Mouse (Mus musculus) midbrain, postnatal 0 days (tissue): ENCODE results near the gene Tspo2. TPM values are rescaled to one million over a fixed set of nuclear protein-coding genes. Genes with fewer than 3 reads are reported as not detected.

Experiments used
- ATAC-seq: fragments of 200-750 bp; cut with Nextera tagmentation; 2 replicates; pipeline ENCODE4 v1.8.0; 2017; ENCODE audit warnings: moderate number of reproducible peaks, mild to moderate bottlenecking, moderate TSS enrichment, moderate library complexity; ENCODE audit not compliant: low FRiP score
- DNase-seq: peaks from one replicate; pipeline ENCODE4 v3.0.0-alpha.2; 2015; ENCODE audit warnings: low spot score
- H3K27ac ChIP-seq: fragments of 300-500 bp; sonication (generic); 2 replicates; pipeline ENCODE4 v1.5.1; 2014; ENCODE audit warnings: low read depth, mild to moderate bottlenecking, low read length, mixed read lengths
- H3K27me3 ChIP-seq: fragments of 300-500 bp; sonication (generic); 2 replicates; pipeline ENCODE4 v1.6.1; 2014; ENCODE audit warnings: low read length, control low read depth, mixed read lengths; ENCODE audit not compliant: insufficient read depth
- H3K36me3 ChIP-seq: fragments of 300-500 bp; sonication (generic); 2 replicates; pipeline ENCODE4 v1.6.1; 2014; ENCODE audit warnings: low read length, control low read depth, mixed read lengths; ENCODE audit not compliant: insufficient read depth
- H3K4me1 ChIP-seq: fragments of 300-500 bp; sonication (generic); 2 replicates; pipeline ENCODE4 v1.6.1; 2014; ENCODE audit warnings: mild to moderate bottlenecking, control low read depth, antibody characterized with exemption, low read length, mixed read lengths; ENCODE audit not compliant: insufficient read depth
- H3K4me2 ChIP-seq: fragments of 300-500 bp; sonication (generic); 2 replicates; pipeline ENCODE4 v1.6.1; 2014; ENCODE audit warnings: low read depth, mild to moderate bottlenecking, low read length, mixed read lengths; ENCODE audit not compliant: poor library complexity, severe bottlenecking
- H3K4me3 ChIP-seq: fragments of 300-500 bp; sonication (generic); 2 replicates; pipeline ENCODE4 v1.5.1; 2014; ENCODE audit warnings: low read depth, mild to moderate bottlenecking, low read length, moderate library complexity
- H3K9ac ChIP-seq: fragments of 300-500 bp; sonication (generic); replicated peaks from 2 replicates; pipeline ENCODE4 v1.6.1; 2014; ENCODE audit warnings: mild to moderate bottlenecking, low read length, moderate library complexity, mixed read lengths; ENCODE audit not compliant: poor library complexity, severe bottlenecking
- H3K9me3 ChIP-seq: fragments of 300-500 bp; sonication (generic); 2 replicates; pipeline ENCODE4 v1.6.1; 2016; ENCODE audit warnings: low read length, control low read depth
- CTCF ChIP-seq: IDR thresholded peaks from 2 replicates; pipeline ENCODE4 v1.5.1; 2016; ENCODE audit warnings: antibody characterized with exemption, mild to moderate bottlenecking
- WGBS: fragments of 180-500 bp; shearing (Covaris S2); extraction: QIAGEN DNeasy Blood & Tissue Kit; methylation state at CpG from one replicate; pipeline ENCODE4 v1.1.7; 2014; 5-methylcytosine and 5-hydroxymethylcytosine counted together
- polyA plus RNA-seq: library from polyadenylated mRNA; unstranded; fragments of >200 nt; fragmentation: Nextera tagmentation; extraction: Ambion mirVana; gene quantifications from 2 replicates; pipeline ENCODE4 v1.2.1, GENCODE M21; 2015
- total RNA-seq: library from RNA; depleted of rRNA; stranded (reverse); fragments of >200 nt; gene quantifications from 2 replicates; pipeline ENCODE4 v1.2.3, GENCODE M21; 2014

Gene Tspo2
- total and polyA plus RNA-seq, 2 experiments from 2014 or later = 0.22 to 0.74 TPM

- 65% methylated on average over 11 of the region's 11 CpGs for WGBS
- H3K27ac ChIP-seq = no peak overlapping the region
- DNase-seq (no peak), ATAC-seq (no peak)
- no peaks in the 10 kb centered on the region for H3K9me3 ChIP-seq
- no peaks in the 10 kb centered on the region for H3K36me3 ChIP-seq
- no peak overlapping the region for H3K9ac ChIP-seq
- no peak overlapping the region for H3K4me3 ChIP-seq
- TF ChIP-seq CTCF = no peak
- no peak overlapping the region for H3K4me2 ChIP-seq
- no peaks in the 10 kb centered on the region for H3K27me3 ChIP-seq
- no peaks in the 10 kb centered on the region for H3K4me1 ChIP-seq
These were observed 23.3 kb downstream of the Tspo2 start for GRCm38 (mm10) chr17:48427852-48428530.

- ATAC-seq (no peak), DNase-seq (no peak)
- no peaks in the 10 kb centered on the region for H3K9me3 ChIP-seq
- H3K27me3 ChIP-seq = no peaks in the 10 kb centered on the region
- H3K4me2 ChIP-seq = no peak overlapping the region
- no peaks in the 10 kb centered on the region for H3K4me1 ChIP-seq
- no peaks in the 10 kb centered on the region for H3K36me3 ChIP-seq
- H3K9ac ChIP-seq = no peak overlapping the region
- H3K4me3 ChIP-seq = no peak overlapping the region
- no peak overlapping the region for H3K27ac ChIP-seq
- WGBS = 77% methylated on average over 13 of the region's 13 CpGs
- TF ChIP-seq CTCF = no peak
These were observed 24.2 kb downstream of the Tspo2 start for GRCm38 (mm10) chr17:48426991-48427750.

- no peaks in the 10 kb centered on the region for H3K9me3 ChIP-seq
- no peaks in the 10 kb centered on the region for H3K4me1 ChIP-seq
- no peak overlapping the region for H3K4me2 ChIP-seq
- no peak overlapping the region for H3K4me3 ChIP-seq
- no peak for TF ChIP-seq CTCF
- no peak overlapping the region for H3K27ac ChIP-seq
- H3K9ac ChIP-seq = no peak overlapping the region
- no peak for ATAC-seq
- 33% methylated on average over 9 of the region's 9 CpGs for WGBS
- no peak for DNase-seq
- H3K27me3 ChIP-seq = no peaks in the 10 kb centered on the region
- H3K36me3 ChIP-seq = no peaks in the 10 kb centered on the region
These were observed 25.3 kb downstream of the Tspo2 start for GRCm38 (mm10) chr17:48425823-48426612.

- WGBS = 90% methylated on average over 9 of the region's 9 CpGs
- no peak for TF ChIP-seq CTCF
- H3K4me3 ChIP-seq = no peak overlapping the region
- no peak overlapping the region for H3K9ac ChIP-seq
- no peak for DNase-seq
- no peaks in the 10 kb centered on the region for H3K4me1 ChIP-seq
- H3K4me2 ChIP-seq = no peak overlapping the region
- no peak overlapping the region for H3K27ac ChIP-seq
- H3K36me3 ChIP-seq = no peaks in the 10 kb centered on the region
- no peaks in the 10 kb centered on the region for H3K27me3 ChIP-seq
- H3K9me3 ChIP-seq = no peaks in the 10 kb centered on the region
- ATAC-seq = no peak
These were observed 27.1 kb downstream of the Tspo2 start for GRCm38 (mm10) chr17:48424237-48424636.

- 0 out of 2 replicates have a peak, but pooled peaks cover 4% of the 10 kb centered on the region for H3K36me3 ChIP-seq
- H3K27me3 ChIP-seq = no peaks in the 10 kb centered on the region
- H3K27ac ChIP-seq = no peak overlapping the region
- H3K4me3 ChIP-seq = no peak overlapping the region
- no peak for TF ChIP-seq CTCF
- H3K9me3 ChIP-seq = no peaks in the 10 kb centered on the region
- ATAC-seq (no peak), DNase-seq (no peak)
- H3K4me1 ChIP-seq = no peaks in the 10 kb centered on the region
- no peak overlapping the region for H3K9ac ChIP-seq
- WGBS = 73% methylated on average over 2 of the region's 2 CpGs
- no peak overlapping the region for H3K4me2 ChIP-seq
These were observed 31.8 kb downstream of the Tspo2 start for GRCm38 (mm10) chr17:48419571-48419970.
